Mouse (Mus musculus) liver, adult 2 months (tissue): ENCODE data around the gene Slc47a1. TPM values are rescaled to one million over a fixed set of nuclear protein-coding genes. Genes with fewer than 3 reads are reported as not detected.

Source experiments
- DNase-seq: peaks from one replicate; pipeline ENCODE4 v3.0.0-alpha.2; 2011; ENCODE audit warnings: low read depth, low spot score; ENCODE audit errors: extremely low read depth
- H3K27ac ChIP-seq: fragments of 200-500 bp; replicated peaks from 2 replicates; pipeline ENCODE4 v1.5.1; 2012; ENCODE audit warnings: low read depth, mild to moderate bottlenecking, control low read depth, inconsistent platforms, low read length; ENCODE audit not compliant: insufficient read depth
- H3K27me3 ChIP-seq: fragments of 200-500 bp; 2 replicates; pipeline ENCODE4 v1.6.1; 2012; ENCODE audit warnings: mild to moderate bottlenecking, moderate library complexity, low read length, inconsistent platforms; ENCODE audit not compliant: control insufficient read depth, insufficient read depth
- H3K36me3 ChIP-seq: fragments of 200-500 bp; 2 replicates; pipeline ENCODE4 v1.6.1; 2012; ENCODE audit warnings: low read length, inconsistent platforms; ENCODE audit not compliant: control insufficient read depth, insufficient read depth
- H3K4me1 ChIP-seq: fragments of 200-500 bp; 2 replicates; pipeline ENCODE4 v1.6.1; 2011; ENCODE audit warnings: low read length; ENCODE audit not compliant: control insufficient read depth, insufficient read depth
- H3K4me3 ChIP-seq: fragments of 200-500 bp; 2 replicates; pipeline ENCODE4 v1.5.1; 2011; ENCODE audit warnings: low read depth, mild to moderate bottlenecking, control low read depth, low read length, moderate library complexity; ENCODE audit not compliant: insufficient read depth
- H3K79me2 ChIP-seq: fragments of 200-500 bp; 2 replicates; pipeline ENCODE4 v1.6.1; 2012; ENCODE audit warnings: inconsistent platforms, mild to moderate bottlenecking, low read length, moderate library complexity; ENCODE audit not compliant: control insufficient read depth, insufficient read depth
- H3K9ac ChIP-seq: fragments of 200-500 bp; 2 replicates; pipeline ENCODE4 v1.6.1; 2012; ENCODE audit warnings: low read depth, mild to moderate bottlenecking, control low read depth, inconsistent platforms, low read length
- CTCF ChIP-seq: fragments of 200-500 bp; IDR thresholded peaks from 2 replicates; pipeline ENCODE4 v1.5.1; 2011; ENCODE audit warnings: low read depth, low read length, control low read depth
- POLR2A ChIP-seq: fragments of 200-500 bp; IDR thresholded peaks from 2 replicates; pipeline ENCODE4 v1.6.1; 2011; ENCODE audit warnings: low read length, control low read depth; ENCODE audit not compliant: insufficient read depth; ENCODE audit errors: extremely low read depth
- WGBS: fragments of 180-500 bp; shearing (Covaris S2); methylation state at CpG from one replicate; pipeline ENCODE4 v1.1.7; 2018; 5-methylcytosine and 5-hydroxymethylcytosine counted together
- polyA plus RNA-seq: library from polyadenylated mRNA; depleted of rRNA; stranded (reverse); fragments of >200 nt; gene quantifications from 2 replicates; pipeline ENCODE4 v1.2.3, GENCODE M21; 2012
- total RNA-seq: library from RNA; depleted of rRNA; stranded (reverse); fragments of >200 nt; gene quantifications from 2 replicates; pipeline ENCODE4 v1.2.3, GENCODE M21; 2014

The Slc47a1 gene
- total and polyA plus RNA-seq, 2 experiments, result 151 to 169 TPM

GRCm38 (mm10) chr11:61368668-61369067, 9.5 kb downstream of the Slc47a1 start:
- WGBS, result 71% methylated on average over 2 of the region's 2 CpGs
- no peak overlapping the region for H3K4me3 ChIP-seq
- H3K9ac ChIP-seq, result no peak overlapping the region
- H3K4me1 ChIP-seq, result peaks cover 9% of the 10 kb centered on the region; the same call in 1 of the 2 replicates
- H3K27me3 ChIP-seq, result no peaks in the 10 kb centered on the region
- H3K27ac ChIP-seq, result no peak overlapping the region
- H3K79me2 ChIP-seq, result no peaks in the 10 kb centered on the region
- peak; percentile 84 for DNase-seq
- TF ChIP-seq POLR2A (no peak), CTCF (no peak)
- peaks cover 31% of the 10 kb centered on the region for H3K36me3 ChIP-seq

- Histone ChIP-seq H3K4me1 (peaks cover 9% of the 10 kb centered on the region; the same call in 1 of the 2 replicates), H3K27me3 (no peaks in the 10 kb centered on the region), H3K4me3 (no peak overlapping the region), H3K9ac (no peak overlapping the region), H3K27ac (no peak overlapping the region), H3K79me2 (no peaks in the 10 kb centered on the region), H3K36me3 (peaks cover 21% of the 10 kb centered on the region)
- DNase-seq, result no peak
- WGBS, result 79% methylated on average over 9 of the region's 9 CpGs
- TF ChIP-seq POLR2A (no peak), CTCF (no peak)
Measured at GRCm38 (mm10) chr11:61366517-61367273, 11.4 kb downstream of the Slc47a1 start.

- peaks cover 9% of the 10 kb centered on the region for H3K4me1 ChIP-seq
- no peaks in the 10 kb centered on the region for H3K79me2 ChIP-seq
- no peak overlapping the region for H3K9ac ChIP-seq
- H3K27me3 ChIP-seq, result no peaks in the 10 kb centered on the region
- no peak for TF ChIP-seq CTCF
- TF ChIP-seq POLR2A, result no peak
- no peak overlapping the region for H3K4me3 ChIP-seq
- H3K27ac ChIP-seq, result no peak overlapping the region
- DNase-seq, result no peak
- H3K36me3 ChIP-seq, result peaks cover 27% of the 10 kb centered on the region
- 71% methylated on average over 3 of the region's 3 CpGs for WGBS
Measured at GRCm38 (mm10) chr11:61365938-61366337, 12.2 kb downstream of the Slc47a1 start.

- Histone ChIP-seq H3K36me3 (peaks cover 23% of the 10 kb centered on the region), H3K27me3 (no peaks in the 10 kb centered on the region), H3K9ac (no peak overlapping the region), H3K27ac (no peak overlapping the region), H3K4me3 (no peak overlapping the region), H3K4me1 (peaks cover 5% of the 10 kb centered on the region), H3K79me2 (no peaks in the 10 kb centered on the region)
- no peak for TF ChIP-seq POLR2A
- TF ChIP-seq CTCF, result no peak
- no peak for DNase-seq
- WGBS, result 93% methylated on average over 6 of the region's 6 CpGs
Measured at GRCm38 (mm10) chr11:61364096-61364495, 14.0 kb downstream of the Slc47a1 start.

GRCm38 (mm10) chr11:61361515-61362190, 16.5 kb downstream of the Slc47a1 start:
- Histone ChIP-seq H3K9ac (no peak overlapping the region), H3K4me3 (no peak overlapping the region), H3K27me3 (no peaks in the 10 kb centered on the region), H3K4me1 (no peaks in the 10 kb centered on the region; the same call in 1 of the 2 replicates), H3K27ac (no peak overlapping the region), H3K36me3 (peaks cover 18% of the 10 kb centered on the region), H3K79me2 (no peaks in the 10 kb centered on the region)
- WGBS, result 92% methylated on average over 11 of the region's 11 CpGs
- TF ChIP-seq CTCF (no peak), POLR2A (no peak)
- DNase-seq, result no peak

- no peak for DNase-seq
- TF ChIP-seq CTCF, result no peak
- TF ChIP-seq POLR2A, result no peak
- H3K27ac ChIP-seq, result peak overlapping the region; percentile 42; the same call in 1 of the 2 replicates
- no peaks in the 10 kb centered on the region for H3K27me3 ChIP-seq
- H3K79me2 ChIP-seq, result no peaks in the 10 kb centered on the region
- WGBS, result 92% methylated on average over 9 of the region's 9 CpGs
- H3K36me3 ChIP-seq, result peaks cover 16% of the 10 kb centered on the region
- H3K4me3 ChIP-seq, result no peak overlapping the region
- H3K4me1 ChIP-seq, result peaks cover 15% of the 10 kb centered on the region
- H3K9ac ChIP-seq, result no peak overlapping the region
Measured at GRCm38 (mm10) chr11:61356600-61356999, 21.5 kb downstream of the Slc47a1 start.
